Mouse (Mus musculus): ENCODE data around the gene Trmt10a. TPM values are rescaled to one million over a fixed set of nuclear protein-coding genes. Genes with fewer than 3 reads are reported as not detected.

The Trmt10a gene
- total RNA-seq, 1 experiment from 2014 or later = 7.7 TPM

DNA sequence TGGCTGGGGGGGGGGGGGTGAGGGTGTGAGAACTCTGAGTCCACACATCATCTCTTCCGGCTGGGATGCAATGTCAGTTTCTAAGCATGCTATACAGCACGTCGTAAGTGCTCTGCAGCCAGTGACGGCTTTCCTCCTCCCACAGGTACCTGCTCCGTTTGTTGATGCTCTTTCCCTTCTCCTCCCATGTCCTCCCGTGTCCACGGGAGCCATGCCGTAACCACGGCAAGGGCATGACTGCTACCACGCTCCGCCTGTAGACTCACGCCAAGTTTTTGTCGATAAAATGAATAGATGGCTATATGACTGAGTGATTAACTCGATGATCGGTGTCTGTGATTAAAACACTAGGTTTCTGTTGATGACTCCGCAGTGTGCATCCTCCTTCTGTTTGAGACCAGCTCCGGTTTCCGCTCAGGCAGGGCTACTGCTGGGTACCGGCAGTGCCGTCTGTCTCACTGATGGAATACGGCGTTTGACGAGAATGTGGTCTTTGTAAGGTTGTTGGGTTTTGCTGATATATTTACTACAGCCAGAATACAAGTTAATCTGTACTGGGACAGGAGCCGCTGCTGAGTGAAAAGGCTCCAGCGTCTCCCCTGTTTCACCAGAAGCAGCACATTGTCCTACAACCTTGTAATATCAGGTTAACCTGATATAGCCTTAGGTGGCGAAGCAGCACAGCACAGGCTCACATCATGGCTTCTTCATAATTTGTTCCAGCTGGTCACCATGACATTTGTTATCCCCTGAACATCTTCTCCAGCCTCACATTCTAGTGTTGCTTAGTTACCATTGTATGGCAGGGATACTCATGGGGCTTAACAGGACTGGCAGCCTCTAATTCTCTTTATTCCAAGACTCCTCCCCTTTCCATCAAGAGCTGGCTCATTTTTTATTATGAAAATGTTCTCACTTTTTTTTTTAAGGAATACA lies 43.0 kb downstream of the Trmt10a start:
- ATAC-seq (ENCODE audit: extremely low read depth, insufficient number of reproducible peaks, low FRiP score, poor library complexity, severe bottlenecking) = no peak

DNA sequence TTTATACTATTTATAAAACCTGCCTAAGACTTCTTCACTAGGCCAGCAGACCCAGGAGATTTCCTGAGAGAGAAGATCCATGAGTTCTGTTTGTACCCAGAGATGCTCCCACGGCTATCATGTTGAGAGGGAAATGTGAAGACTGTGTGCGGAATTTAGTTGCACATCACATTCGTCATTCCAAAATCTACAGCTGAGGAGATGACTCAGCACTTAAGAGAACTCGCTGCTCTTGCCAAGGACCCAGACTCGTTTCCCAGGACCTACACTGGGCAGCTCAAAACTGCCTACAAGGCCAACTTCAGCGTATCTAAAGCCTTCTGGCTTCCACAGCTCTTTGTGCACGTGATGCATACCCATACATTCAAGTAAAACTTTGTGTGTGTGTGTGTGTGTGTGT lies 49.0 kb downstream of the Trmt10a start:
- no peak for ATAC-seq (ENCODE audit: extremely low read depth, insufficient number of reproducible peaks, low FRiP score, poor library complexity, severe bottlenecking)

DNA sequence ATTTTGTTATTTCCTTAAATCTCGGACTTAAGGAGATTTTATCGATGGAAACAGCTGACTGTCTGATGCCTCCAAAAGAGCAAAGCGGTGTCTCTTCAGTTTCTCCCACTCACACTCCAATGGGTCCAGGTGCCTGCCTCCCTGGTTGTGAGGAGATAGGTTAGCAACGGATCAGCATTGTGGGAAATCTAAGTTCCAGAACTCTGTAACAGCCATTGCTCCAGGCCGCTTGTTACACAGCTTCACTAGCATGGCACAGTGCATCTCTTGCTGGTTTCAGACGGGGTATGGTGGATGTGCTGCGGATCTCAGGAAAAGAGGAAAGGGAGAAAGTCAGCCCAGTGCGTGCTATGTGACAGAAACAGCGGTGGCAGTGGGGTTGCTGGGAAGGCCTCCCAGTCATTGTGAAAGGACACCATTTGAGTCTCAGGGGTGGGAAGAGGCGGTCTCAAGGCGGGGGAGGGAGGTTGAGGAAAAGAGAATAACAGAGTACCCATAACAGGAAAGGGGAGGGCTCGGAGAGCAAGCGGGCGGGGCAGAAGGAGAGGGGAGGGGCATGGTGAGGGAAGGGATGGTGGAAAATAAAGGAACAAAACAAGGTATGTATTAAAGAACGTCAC lies 50.5 kb downstream of the Trmt10a start, which contains the start of gene 4930579F01Rik:
Gene 4930579F01Rik, minus strand, starts transcription at position 143 of the 620 bp plus-strand sequence.
- no peak for ATAC-seq (ENCODE audit: extremely low read depth, insufficient number of reproducible peaks, low FRiP score, poor library complexity, severe bottlenecking)

DNA sequence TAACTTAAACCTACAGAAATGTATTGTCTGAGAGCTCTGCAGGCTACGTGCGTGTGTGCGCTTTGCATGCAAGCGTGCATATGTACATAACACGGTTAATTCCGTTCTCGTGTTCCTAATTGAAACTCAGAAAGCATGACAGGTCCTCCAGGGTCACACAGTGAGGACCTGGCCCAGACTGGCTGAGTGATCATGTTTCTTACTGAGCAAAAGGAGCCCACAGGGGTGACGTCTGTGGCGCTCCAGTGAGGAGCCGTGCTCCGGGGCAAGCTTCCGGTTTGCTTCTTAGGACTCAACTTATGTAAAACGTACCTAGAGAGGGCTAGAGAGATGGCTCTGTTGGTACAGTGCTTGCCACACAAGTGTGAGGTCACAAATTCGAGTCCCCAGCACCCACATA lies 53.8 kb downstream of the Trmt10a start:
- ATAC-seq (ENCODE audit: extremely low read depth, insufficient number of reproducible peaks, low FRiP score, poor library complexity, severe bottlenecking) = no peak

- ATAC-seq (ENCODE audit: extremely low read depth, insufficient number of reproducible peaks, low FRiP score, poor library complexity, severe bottlenecking) = no peak
Observed at GRCm38 (mm10) chr3:138197556-138197955, 54.3 kb downstream of the Trmt10a start.

- ATAC-seq (ENCODE audit: extremely low read depth, insufficient number of reproducible peaks, low FRiP score, poor library complexity, severe bottlenecking) = peak; percentile 73
Observed at GRCm38 (mm10) chr3:138197973-138198721, 54.9 kb downstream of the Trmt10a start.

GRCm38 (mm10) chr3:138198722-138199068 lies 55.4 kb downstream of the Trmt10a start:
- no peak for ATAC-seq (ENCODE audit: extremely low read depth, insufficient number of reproducible peaks, low FRiP score, poor library complexity, severe bottlenecking)

DNA sequence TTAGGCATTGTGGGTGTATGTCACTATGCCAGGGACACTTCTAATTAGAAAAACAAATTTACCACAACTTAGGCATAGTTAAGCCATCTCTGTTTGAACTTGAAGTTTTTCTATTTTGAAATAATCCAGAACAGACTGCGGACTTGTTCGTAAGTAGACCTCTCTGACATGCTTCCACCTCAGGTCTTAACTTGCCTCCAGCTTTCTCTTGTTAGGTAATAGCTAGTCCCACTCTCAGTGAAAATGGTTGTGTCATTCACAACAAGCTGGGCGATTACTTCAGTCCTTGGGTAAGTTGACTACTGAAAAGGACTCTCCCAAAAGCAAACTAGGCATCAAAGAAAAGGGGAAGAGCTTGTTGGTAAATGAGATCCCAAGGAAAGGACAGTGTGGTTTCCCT lies 65.6 kb downstream of the Trmt10a start:
- ATAC-seq (ENCODE audit: extremely low read depth, insufficient number of reproducible peaks, low FRiP score, poor library complexity, severe bottlenecking) = no peak

Other genes with a start within 250 kb of the Trmt10a start
- gene Lamtor3, start 224.9 kb upstream of the Trmt10a start, total RNA-seq (2017) = 89.6 and 100 TPM in 2 replicates
- 102 and 108 TPM in 2 replicates for gene Dapp1, start 161.9 kb upstream of the Trmt10a start, total RNA-seq (2017)
- 0.12 TPM in 1 of 2 replicates, not detected in the other for gene 1110002E22Rik, start 78.4 kb upstream of the Trmt10a start, total RNA-seq (2017)
- gene Gm5105, start 76.1 kb upstream of the Trmt10a start, total RNA-seq (2017) = not detected in 2 replicates
- gene Mttp, start 1.5 kb downstream of the Trmt10a start, total RNA-seq (2017) = 3.4 and 3.8 TPM in 2 replicates
- not detected in 2 replicates for gene 4930579F01Rik, start 50.4 kb downstream of the Trmt10a start, total RNA-seq (2017)
- not detected in 2 replicates for gene Adh7, start 74.3 kb downstream of the Trmt10a start, total RNA-seq (2017)
- gene Adh1, start 117.5 kb downstream of the Trmt10a start, total RNA-seq (2017) = 0.93 TPM in 1 of 2 replicates, not detected in the other
- 0.37 and 0.81 TPM in 2 replicates for gene Adh6a, start 169.8 kb downstream of the Trmt10a start, total RNA-seq (2017)
- gene Adh6b, start 198.3 kb downstream of the Trmt10a start, total RNA-seq (2017) = not detected in 2 replicates